Mouse (Mus musculus): ENCODE measurements around the gene Tldc2. TPM values are rescaled to one million over a fixed set of nuclear protein-coding genes. Genes with fewer than 3 reads are reported as not detected.

The Tldc2 gene
- total RNA-seq (2015; ENCODE audit: low replicate concordance), result not detected in 2 replicates
- total RNA-seq (2017; ENCODE audit: low replicate concordance), result not detected in 2 replicates

GRCm38 (mm10) chr2:157086796-157087195 is at the start of gene Tldc2:
TSS of gene Tldc2 (plus strand) at chr2:157087055.
- ATAC-seq (replicated peaks; ENCODE audit: low FRiP score, poor library complexity, severe bottlenecking), result no peak

GRCm38 (mm10) chr2:157037303-157037702 is 49.6 kb upstream of the Tldc2 start:
- no peak for ATAC-seq (replicated peaks; ENCODE audit: low FRiP score, poor library complexity, severe bottlenecking)

- no peak for ATAC-seq (replicated peaks; ENCODE audit: low FRiP score, poor library complexity, severe bottlenecking)
Observed at GRCm38 (mm10) chr2:157039900-157040648, 46.8 kb upstream of the Tldc2 start.

- ATAC-seq (replicated peaks; ENCODE audit: low FRiP score, poor library complexity, severe bottlenecking), result 0 out of 2 replicates have a peak, but pooled peaks have one; percentile 20
Observed at GRCm38 (mm10) chr2:157040649-157041046, 46.2 kb upstream of the Tldc2 start.

GRCm38 (mm10) chr2:157041421-157041820 is 45.4 kb upstream of the Tldc2 start:
- no peak for ATAC-seq (replicated peaks; ENCODE audit: low FRiP score, poor library complexity, severe bottlenecking)

GRCm38 (mm10) chr2:157043556-157043955 is 43.3 kb upstream of the Tldc2 start:
- no peak for ATAC-seq (replicated peaks; ENCODE audit: low FRiP score, poor library complexity, severe bottlenecking)

- ATAC-seq (replicated peaks; ENCODE audit: low FRiP score, poor library complexity, severe bottlenecking), result no peak
Observed at GRCm38 (mm10) chr2:157043987-157044386, 42.9 kb upstream of the Tldc2 start.

GRCm38 (mm10) chr2:157045932-157046331 is 40.9 kb upstream of the Tldc2 start:
- ATAC-seq (replicated peaks; ENCODE audit: low FRiP score, poor library complexity, severe bottlenecking), result no peak

GRCm38 (mm10) chr2:157046956-157047355 is 39.9 kb upstream of the Tldc2 start:
- ATAC-seq (replicated peaks; ENCODE audit: low FRiP score, poor library complexity, severe bottlenecking), result no peak

GRCm38 (mm10) chr2:157048395-157049181 is 38.3 kb upstream of the Tldc2 start:
- ATAC-seq (replicated peaks; ENCODE audit: low FRiP score, poor library complexity, severe bottlenecking), result no peak

GRCm38 (mm10) chr2:157049831-157050243 is 37.0 kb upstream of the Tldc2 start:
- no peak for ATAC-seq (replicated peaks; ENCODE audit: low FRiP score, poor library complexity, severe bottlenecking)

- no peak for ATAC-seq (replicated peaks; ENCODE audit: low FRiP score, poor library complexity, severe bottlenecking)
Observed at GRCm38 (mm10) chr2:157052448-157052847, 34.4 kb upstream of the Tldc2 start.

- no peak for ATAC-seq (replicated peaks; ENCODE audit: low FRiP score, poor library complexity, severe bottlenecking)
Observed at GRCm38 (mm10) chr2:157053124-157053523, 33.7 kb upstream of the Tldc2 start.

- ATAC-seq (replicated peaks; ENCODE audit: low FRiP score, poor library complexity, severe bottlenecking), result no peak
Observed at GRCm38 (mm10) chr2:157053787-157054186, 33.1 kb upstream of the Tldc2 start.

GRCm38 (mm10) chr2:157054297-157054696 is 32.6 kb upstream of the Tldc2 start:
- ATAC-seq (replicated peaks; ENCODE audit: low FRiP score, poor library complexity, severe bottlenecking), result no peak

GRCm38 (mm10) chr2:157054816-157055215 is 32.0 kb upstream of the Tldc2 start:
- no peak for ATAC-seq (replicated peaks; ENCODE audit: low FRiP score, poor library complexity, severe bottlenecking)

- no peak for ATAC-seq (replicated peaks; ENCODE audit: low FRiP score, poor library complexity, severe bottlenecking)
Observed at GRCm38 (mm10) chr2:157055721-157056120, 31.1 kb upstream of the Tldc2 start.

- ATAC-seq (replicated peaks; ENCODE audit: low FRiP score, poor library complexity, severe bottlenecking), result no peak
Observed at GRCm38 (mm10) chr2:157057186-157057585, 29.7 kb upstream of the Tldc2 start.

GRCm38 (mm10) chr2:157057758-157058157 is 29.1 kb upstream of the Tldc2 start:
- ATAC-seq (replicated peaks; ENCODE audit: low FRiP score, poor library complexity, severe bottlenecking), result no peak

GRCm38 (mm10) chr2:157058342-157058998 is 28.4 kb upstream of the Tldc2 start:
- ATAC-seq (replicated peaks; ENCODE audit: low FRiP score, poor library complexity, severe bottlenecking), result no peak

Data from erythroid progenitor cell, adult 5-6 weeks (primary cell).